Mouse (Mus musculus) CD4-positive, CD25-positive, alpha-beta regulatory T cell, adult 2 months (primary cell): ENCODE measurements around the gene Phf21a.

Source experiments
- DNase-seq: peaks from one replicate; pipeline ENCODE4 v3.0.0-alpha.2; 2012; ENCODE audit warnings: low read depth, low spot score

Phf21a gene

GRCm38 (mm10) chr2:92402591-92403326, 309.8 kb downstream of the Phf21a start:
- no peak for DNase-seq

- no peak for DNase-seq
Observed at GRCm38 (mm10) chr2:92403776-92404319, 310.9 kb downstream of the Phf21a start.

- no peak for DNase-seq
Observed at GRCm38 (mm10) chr2:92404737-92405136, 311.8 kb downstream of the Phf21a start.

- no peak for DNase-seq
Observed at GRCm38 (mm10) chr2:92405687-92406086, 312.8 kb downstream of the Phf21a start.

GRCm38 (mm10) chr2:92408309-92409045, 315.6 kb downstream of the Phf21a start:
- no peak for DNase-seq

- no peak for DNase-seq
Observed at GRCm38 (mm10) chr2:92411705-92412104, 318.8 kb downstream of the Phf21a start.
